Mouse (Mus musculus): ENCODE data around the gene Gm3285.

The Gm3285 gene

DNA sequence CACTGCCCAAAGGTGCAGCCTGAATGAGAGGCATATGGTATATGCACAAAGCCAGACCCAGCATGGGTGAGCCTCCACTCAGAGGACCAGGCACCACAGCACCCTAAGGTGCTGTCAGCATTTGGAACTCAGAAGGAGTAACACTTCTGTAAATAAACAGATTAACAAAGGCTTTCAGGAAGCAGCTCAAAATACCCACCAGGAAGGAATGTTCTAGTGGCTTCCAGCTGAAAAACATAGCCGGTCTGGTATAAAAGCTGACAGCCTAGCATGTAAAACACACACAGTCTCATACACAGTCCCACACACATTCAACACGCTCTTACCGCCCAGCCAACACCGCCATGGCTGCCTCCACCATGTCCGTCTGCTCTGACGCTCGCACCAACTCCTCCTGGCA, at the start of gene Gm3285:
Gene Gm3285 (plus strand): TSS at position 301 of the 400 bp plus-strand sequence.
- in situ Hi-C loops (cut with MboI, MseI): no loop called here

DNA sequence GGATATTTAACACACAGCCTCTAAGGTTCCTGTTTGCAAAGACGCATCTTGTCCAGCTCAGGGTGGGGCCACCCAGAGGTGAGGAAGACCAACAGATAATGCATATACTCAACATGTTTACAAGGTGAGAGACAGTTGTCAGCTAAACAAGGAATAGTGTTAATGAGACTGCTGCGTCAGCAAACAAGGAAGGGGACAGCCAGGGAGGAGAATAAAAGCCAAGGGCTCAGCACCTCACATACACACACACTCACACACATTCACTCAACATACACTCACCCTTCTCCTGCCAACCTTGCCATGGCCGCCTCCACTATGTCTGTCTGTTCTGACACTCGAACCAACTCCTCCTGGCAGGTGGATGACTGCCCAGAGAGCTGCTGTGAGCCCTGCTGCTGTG, 47.4 kb upstream of the Gm3285 start, which contains the start of gene Gm2696:
Gene Gm2696 (plus strand): TSS at position 301 of the 400 bp plus-strand sequence.
- in situ Hi-C loops (cut with MboI, MseI): no loop called here

DNA sequence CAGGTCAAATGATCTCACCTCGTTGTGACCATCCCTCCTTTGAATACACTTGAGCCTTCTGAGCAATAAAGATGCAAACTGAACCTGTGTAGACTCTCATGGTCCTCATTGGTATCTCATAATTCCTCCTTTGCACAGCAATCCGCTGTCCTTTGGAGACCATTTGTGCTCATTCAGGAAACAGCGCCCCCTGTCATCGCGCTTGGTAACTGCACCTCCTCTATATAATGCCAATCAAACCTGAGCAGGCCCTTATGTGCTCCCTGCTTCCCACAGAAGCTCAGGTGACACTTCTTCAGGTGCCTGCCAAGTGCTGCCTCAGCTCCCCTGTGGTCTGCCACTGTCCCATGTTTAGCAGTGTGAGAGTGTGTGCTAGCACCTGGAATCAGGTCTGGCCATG, 46.3 kb upstream of the Gm3285 start:
- in situ Hi-C loops (cut with MboI, MseI): no loop called here

DNA sequence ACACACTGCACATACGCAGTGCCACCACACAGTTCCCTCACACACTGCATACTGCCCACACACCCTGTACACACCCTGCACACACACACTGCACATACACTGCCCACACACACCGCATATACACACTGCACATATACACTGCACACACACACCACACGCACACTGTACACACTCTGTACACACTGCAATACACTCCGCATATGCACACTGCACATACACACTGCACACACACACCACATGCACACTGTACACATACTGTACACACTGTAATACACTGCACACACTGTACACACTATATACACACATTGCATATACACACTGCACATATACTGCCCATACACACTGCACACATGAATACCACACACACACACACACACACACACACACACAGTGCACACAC, 43.3 kb upstream of the Gm3285 start:
- in situ Hi-C loops (cut with MboI, MseI): no loop called here

DNA sequence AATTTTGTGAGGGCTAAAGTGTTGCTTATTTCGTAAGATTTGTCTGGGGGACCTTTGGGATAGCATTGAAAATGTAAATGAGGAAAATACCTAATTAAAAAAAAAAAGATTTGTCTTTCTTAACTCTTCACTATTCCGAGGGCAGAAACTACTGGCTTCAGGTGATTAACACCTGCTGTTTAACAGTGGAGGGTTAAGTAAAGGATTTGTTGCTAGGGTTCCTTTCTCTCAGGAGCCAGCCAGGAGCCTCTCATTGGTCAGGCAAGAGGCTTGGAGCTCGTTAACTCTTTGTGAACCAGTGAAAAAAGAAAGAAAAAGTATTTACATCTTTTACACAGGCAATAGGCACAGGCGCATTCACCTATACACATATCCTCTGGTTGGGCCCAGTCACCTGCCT, 42.6 kb upstream of the Gm3285 start:
- in situ Hi-C loops (cut with MboI, MseI): no loop called here

DNA sequence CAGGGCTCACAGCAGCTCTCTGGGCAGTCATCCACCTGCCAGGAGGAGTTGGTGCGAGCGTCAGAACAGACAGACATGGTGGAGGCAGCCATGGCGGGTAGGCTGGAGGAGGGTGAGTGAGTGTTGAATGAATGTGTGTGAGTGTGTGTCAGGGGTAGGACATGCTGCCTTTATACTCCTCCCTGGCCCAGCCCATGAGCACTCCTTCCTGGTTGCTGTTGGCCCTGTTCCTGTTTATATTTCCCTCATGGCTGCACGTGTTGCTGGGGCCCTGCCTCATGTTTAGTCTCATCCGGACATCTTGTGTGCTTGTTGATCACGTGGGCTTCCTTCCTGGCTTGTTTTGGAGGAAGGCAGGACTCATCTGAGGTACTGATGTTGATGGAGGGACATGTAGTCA, 34.8 kb upstream of the Gm3285 start, which contains the start of gene Krtap10-4:
Gene Krtap10-4 (minus strand): TSS at position 145 of the 400 bp plus-strand sequence.
- in situ Hi-C loops (cut with MboI, MseI): no loop called here

DNA sequence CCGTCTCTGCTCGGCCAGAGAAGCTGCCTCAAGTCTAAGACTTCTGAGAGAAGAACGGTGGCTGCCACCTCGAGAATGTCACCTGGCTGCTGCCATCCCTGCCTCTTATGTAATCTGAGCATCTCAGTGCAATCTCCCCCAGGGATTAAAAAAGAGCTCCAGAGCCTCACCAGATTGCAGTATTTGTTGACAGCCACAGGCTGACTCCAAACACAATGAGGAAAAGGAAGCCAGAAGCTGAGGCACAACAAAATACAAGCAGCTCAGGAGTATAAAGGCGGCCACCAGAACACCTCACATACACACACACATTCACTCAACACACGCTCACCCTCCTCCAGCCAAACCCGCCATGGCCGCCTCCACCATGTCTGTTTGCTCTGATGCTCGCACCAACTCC, 26.1 kb upstream of the Gm3285 start, which contains the start of gene Krtap10-10:
Gene Krtap10-10 (plus strand): TSS at position 301 of the 400 bp plus-strand sequence.
- in situ Hi-C loops (cut with MboI, MseI): no loop called here

DNA sequence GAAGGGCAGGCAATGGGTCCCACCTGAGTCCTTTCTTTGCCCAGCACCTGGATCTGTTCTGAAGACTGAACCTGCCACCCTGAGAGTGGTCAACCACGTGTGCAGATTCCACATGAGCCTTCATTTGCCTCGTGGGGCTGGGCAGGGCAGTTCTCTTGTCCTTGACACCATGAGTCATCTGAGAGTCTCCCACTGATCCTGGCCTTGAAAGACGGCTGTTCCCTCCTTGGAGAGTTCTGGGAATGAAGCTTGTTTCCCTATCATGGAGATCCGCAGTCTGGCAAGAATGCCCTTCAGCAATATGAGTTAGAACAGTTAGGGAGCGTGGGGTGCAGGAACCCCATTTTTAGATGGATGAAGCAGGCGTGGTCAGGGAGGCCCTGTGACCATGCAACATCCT, 22.8 kb upstream of the Gm3285 start:
- in situ Hi-C loops (cut with MboI, MseI): no loop called here

DNA sequence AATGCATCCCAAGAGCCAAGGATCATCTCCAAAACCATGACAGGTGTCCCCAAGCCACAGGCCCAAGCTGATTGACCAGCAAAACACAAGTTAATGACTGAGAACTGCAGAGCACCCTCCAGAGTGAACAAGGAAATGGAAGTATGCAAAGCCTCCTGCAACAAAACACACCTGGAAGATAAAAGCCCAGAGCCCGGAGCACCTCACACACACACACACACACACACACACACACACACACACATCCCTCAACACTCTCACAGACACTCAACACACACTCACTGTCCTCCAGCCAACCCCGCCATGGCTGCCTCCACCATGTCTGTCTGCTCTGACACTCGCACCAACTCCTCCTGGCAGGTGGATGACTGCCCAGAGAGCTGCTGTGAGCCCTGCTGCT, 15.3 kb upstream of the Gm3285 start, which contains the start of gene Gm36176:
Gene Gm36176 (plus strand): TSS at position 301 of the 400 bp plus-strand sequence.
- in situ Hi-C loops (cut with MboI, MseI): no loop called here

DNA sequence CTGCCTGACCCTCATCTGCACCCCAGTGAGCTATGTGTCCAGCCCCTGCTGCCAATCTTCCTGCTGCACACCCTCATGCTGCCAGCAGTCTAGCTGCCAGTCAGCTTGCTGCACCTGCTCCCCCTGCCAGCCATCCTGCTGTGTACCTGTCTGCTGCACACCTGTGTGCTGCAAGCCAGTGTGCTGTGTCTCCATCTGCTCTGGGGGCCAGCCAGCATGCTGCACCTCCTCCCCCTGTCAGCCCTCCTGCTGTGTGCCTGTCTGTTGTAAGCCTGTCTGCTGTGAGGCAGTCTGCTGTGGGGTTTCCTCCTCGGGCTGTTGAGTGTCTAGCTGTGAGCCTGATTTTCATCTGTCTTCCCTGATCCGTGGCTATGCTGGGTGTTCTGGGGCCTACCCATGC, 14.8 kb upstream of the Gm3285 start:
- in situ Hi-C loops (cut with MboI, MseI): no loop called here

DNA sequence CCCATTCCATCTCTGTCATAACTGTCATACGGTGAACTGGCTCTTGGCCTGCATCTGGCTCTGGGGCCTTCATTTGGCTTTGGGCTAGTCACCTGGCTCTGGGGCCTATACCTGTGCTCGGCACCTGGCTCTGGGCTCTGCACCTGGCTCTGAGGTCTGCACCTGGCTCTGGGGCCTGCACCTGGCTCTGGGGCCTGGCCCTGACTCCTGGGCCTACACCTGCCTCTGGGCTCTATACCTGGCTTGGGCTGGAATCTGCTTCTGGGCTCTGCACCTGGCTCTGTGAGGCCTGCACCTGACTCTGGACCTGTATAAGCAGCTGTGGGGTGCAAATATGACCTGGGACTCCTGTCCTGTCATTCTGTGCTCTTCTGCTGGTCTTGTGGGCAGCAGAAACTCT, 14.2 kb upstream of the Gm3285 start:
- in situ Hi-C loops (cut with MboI, MseI): no loop called here

DNA sequence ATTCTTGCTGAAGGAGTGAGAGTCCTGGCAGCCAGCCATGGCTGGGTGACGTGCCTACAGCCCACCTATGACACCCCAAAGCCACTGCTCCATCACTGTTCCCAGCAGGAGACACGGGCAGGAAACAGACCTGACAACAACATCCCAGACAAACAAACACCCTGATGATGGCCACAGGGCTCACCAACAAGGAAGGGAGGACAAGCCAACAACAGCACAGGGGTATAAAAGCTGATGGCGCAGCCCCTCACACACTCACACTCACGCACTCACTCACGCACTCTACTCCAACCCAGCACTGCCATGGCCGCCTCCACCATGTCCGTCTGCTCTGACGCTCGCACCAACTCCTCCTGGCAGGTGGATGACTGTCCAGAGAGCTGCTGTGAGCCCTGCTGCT, 9.2 kb upstream of the Gm3285 start, which contains the start of gene Gm10318:
Gene Gm10318 (plus strand): TSS at position 301 of the 400 bp plus-strand sequence.
- in situ Hi-C loops (cut with MboI, MseI): no loop called here

DNA sequence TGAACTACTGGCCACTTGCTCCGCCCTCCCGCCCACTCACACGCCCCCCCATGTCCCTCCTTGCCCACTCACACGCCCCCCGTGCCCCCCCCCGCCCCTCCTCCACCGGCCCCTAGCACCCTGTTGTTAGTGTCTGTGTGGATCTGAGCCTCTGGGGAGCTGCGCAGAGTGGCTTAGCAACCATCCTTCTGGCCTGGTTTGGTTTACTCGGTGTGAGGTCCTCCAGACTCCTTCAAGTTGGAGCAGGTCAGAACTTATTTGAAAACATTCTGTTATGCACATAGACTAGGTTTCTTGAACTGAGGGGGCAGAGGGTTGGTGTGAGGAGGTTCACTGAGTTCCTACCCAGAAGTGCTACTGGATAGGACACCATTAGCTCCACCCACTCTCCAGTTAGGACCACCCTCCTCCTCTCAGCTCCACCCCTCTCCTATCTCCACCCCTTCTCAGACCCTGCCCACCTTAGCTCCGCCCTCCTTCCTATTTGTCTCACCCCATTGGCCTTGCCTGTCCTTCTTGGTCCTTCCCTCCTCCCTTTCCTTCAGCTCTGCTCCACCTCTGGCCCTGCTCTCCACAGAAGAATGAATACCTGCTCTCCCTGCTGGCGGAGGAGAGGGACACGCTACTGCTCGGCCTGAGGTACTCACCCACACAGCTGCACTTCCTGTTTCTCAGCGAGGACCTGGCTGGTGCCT, 2.4 kb downstream of the Gm3285 start:
- in situ Hi-C loops (cut with MboI, MseI): no loop called here

DNA sequence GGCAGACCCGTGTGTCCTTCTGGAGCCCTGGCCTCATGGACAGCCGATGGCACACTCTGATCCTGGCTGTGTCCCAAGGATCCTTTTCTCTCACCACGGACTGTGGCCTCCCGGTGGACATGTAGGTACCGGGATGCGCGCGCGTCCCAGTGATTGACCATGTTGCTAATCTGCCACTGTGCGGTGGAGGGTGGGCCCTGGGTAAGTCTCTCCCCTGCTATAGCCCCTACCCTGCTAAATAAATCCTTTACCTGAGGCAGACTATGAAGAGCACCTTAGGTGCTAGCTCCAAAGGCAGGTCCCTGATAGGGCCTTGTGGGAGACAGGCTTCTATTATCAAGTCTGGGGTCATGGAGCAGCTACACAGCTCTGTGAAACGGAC, 3.0 kb downstream of the Gm3285 start:
- in situ Hi-C loops (cut with MboI, MseI): no loop called here

DNA sequence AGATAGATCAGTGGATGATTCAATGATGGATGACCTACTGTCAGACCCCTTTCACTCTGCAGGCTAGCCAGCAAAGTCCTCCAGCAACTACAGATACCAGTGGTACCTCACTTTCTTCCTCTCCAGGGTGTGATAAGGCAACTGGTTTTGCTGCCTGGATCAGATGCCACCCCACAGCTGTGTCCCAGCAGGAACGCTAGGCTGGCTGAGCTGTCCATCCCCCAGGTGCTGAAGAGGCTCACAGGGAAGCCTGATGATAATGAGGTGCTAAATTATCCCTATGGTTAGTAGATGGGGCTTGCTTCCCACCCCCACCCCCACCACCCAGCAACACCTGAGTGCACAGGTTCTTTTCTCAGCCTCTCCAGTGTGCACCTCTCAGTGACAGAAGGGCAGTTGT, 5.8 kb downstream of the Gm3285 start:
- in situ Hi-C loops (cut with MboI, MseI): no loop called here

DNA sequence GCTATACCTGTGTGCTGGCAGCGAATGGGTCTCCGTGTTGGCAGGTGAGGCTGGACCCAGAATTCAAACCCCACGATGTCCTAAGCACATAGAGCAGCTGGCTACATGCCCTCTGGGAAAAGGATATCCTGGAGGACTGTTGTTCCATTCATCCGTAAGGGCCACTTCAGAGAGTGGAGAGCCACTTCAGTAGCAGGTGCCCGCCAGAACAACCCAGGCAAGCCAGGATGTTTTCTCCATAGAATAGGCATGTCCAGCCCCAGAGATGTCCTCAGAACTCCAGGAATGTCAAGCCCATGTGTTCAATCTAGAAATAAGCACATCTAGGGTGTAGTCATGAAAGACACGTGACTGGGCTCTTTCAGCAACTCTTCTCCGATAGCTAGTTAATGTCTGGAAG, 7.9 kb downstream of the Gm3285 start:
- in situ Hi-C loops (cut with MboI, MseI): no loop called here

DNA sequence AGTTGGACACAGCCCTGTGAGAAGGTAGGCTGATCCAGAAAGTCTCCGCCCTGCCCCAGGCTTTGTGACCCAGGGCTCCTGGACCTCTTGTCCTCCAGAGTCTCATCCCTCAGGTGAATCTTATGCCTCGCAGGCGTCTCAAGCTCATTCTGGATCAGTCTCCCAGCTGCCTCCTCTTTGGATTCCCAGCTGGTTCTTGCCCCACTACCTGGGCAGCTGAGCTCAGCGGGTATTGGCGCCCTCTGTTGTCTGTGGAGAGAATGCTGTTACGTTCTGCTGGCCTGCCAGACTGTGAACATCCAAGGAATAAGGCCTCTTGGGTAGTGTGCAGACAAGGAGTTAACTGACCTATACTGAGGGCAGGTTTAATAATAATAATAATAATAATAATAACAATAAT, 17.2 kb downstream of the Gm3285 start:
- in situ Hi-C loops (cut with MboI, MseI): no loop called here

DNA sequence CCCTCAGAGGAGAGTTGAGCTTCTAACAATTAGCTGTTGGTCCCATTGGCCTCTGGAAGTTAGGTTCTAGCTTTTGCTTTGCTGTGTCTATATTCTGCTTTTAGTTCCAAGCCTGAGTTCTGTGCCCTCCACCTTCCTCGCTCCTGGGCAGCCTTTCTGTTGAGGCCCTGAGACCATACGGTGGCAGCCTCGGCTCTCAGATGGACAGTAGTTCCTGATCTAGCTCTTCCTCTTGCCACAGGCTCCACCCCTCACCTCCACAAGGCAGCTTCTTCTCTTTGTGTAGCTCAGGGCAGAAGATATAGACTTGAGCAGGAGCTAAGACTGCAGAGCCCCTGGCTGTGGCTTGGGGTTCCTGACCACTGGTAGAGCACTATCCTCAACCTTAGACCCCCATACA, 18.5 kb downstream of the Gm3285 start:
- in situ Hi-C loops (cut with MboI, MseI): no loop called here

DNA sequence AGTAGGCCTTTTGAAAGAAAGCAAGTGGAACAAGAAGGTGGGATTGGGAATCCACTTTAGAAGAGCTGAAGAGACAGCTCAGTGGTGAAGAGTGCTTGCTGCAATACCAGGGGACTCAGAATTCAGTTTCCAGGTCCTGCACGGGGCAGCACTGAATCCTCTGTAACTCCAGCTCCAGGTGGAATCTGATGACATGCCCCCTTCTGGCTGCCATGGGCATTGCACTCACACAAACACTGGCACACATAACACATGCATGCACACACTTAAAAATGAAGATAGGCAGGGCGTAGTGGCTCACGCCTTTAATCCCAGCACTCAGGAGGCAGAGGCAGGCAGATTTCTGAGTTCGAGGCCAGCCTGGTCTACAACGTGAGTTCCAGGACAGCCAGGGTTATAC, 20.8 kb downstream of the Gm3285 start:
- in situ Hi-C loops (cut with MboI, MseI): no loop called here

DNA sequence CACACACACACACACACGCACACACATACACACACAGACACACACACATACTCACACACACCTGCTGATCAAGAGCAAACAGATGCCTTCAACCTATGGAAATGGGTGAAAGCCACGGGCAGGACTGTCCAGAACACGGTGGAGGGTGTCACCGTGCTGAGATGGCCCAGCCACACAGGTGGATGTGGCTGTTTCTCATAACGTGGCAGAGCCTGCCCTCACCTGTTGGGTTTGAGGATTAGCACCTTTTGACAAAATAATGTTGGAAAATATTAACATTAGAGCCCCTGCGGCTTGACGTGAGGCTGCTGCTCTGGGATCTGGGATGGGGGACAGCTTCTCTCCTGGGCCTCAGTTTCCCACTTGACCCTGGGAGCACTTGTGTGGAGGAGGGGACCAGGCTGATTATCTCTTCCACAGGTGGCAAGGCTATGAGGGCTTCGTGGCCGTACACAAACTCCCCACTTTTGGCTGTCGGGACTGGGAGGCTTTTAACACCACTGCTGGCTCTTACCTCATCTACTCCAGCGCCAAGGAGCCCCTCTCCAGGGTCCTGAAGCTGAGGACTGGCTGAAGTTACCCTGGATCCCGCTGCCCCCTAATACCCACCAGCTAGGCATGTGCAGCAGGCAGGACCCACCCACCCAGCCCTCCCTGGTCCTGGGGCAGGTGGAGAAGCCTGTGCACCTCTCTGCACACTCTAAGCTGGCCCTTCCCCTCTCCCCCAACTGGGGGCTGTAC, 24.4 kb downstream of the Gm3285 start:
- in situ Hi-C loops (cut with MboI, MseI): no loop called here

DNA sequence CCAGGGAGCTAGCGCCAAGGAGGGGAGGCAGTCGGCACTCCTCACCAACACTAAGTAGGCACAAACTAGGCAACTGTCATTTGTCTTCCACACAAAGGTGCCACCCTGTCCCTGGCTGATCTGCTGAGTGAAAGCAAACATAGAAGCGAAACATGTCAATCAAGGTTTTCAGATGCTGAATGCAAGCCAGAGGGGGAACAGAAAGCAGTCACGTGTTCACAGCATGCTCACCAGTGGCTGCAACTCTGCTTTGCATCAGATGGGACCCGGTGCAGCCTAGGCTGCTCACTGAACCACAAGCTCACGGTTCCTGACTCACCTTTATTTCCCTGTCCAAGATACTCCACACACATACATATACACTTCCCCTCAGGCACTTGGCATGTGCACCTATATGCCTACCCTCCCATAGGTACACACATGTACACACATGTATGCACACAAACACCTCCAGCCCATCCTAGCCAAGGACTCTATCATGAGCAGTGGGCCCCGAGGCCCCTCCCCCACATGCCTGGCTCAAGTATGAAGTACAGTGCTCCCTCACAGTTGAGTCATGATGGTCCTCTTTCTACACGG, 29.3 kb downstream of the Gm3285 start:
- in situ Hi-C loops (cut with MboI, MseI): no loop called here

DNA sequence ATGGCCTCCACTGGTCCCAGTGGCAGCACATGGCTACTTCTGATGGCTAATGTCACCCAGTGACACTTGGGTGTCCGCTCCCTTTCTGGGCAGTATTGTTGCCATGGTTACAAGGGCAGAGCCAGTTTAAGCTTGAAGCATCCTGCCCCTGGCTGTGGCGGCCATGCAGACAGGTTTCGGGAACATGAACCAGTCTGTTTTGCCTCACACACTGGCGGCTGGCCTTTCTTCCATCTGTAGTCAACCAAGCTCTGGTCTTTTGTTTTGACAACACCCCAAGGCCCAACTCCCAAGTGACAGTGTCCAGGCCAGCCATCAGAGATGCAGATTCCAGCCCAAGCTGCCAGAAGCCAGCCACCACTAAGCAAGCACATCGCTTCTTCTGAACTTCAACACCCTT, 33.8 kb downstream of the Gm3285 start:
- in situ Hi-C loops (cut with MboI, MseI): no loop called here

DNA sequence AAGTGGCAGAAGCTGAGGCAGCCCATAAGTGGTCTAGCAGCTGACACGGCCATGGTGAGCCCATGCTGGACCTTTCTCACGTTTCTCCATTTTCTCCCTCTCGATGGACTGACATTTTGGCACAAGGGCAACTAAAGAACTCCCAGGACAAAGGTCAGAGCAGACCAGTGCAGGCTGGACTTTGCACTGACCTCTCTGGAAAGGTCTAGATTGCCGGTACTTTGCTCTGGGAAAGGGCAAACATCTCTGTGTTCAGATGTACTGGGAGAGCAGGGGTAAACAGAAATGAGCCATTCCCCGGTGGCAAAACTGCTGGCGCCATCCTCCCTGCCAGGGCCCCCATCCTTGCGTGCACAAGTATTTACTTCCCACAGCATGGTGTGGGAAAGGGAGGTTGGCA, 38.4 kb downstream of the Gm3285 start:
- in situ Hi-C loops (cut with MboI, MseI): no loop called here
